Mouse (Mus musculus): Measurements from ENCODE around the gene Slco3a1. TPM values are rescaled to one million over a fixed set of nuclear protein-coding genes. Genes with fewer than 3 reads are reported as not detected.

The Slco3a1 gene
- polyA plus RNA-seq, 1 experiment from 2014 or later: 26.9 TPM

DNA sequence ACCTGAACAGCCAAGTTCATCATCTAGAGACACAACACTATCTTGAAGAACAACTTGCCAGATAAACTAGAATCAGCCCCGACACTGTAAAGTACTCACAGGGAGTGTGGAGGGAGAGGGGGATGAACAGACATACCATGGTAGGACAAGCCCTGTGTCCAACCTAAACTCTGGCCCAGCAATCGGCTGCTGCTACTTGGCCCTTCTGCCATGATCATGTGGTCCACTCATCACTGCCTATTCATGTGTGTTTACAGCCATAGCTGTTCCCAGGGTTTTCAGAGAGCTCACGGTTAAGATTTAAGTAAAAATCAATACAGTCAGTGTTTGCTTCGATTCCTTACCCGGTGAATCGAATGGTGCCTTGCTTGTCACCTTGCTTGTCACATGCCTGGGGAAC lies 7.9 kb downstream of the Slco3a1 start:
- 80% methylated on average over 6 of the region's 6 CpGs for WGBS
- peaks cover 32% of the 10 kb centered on the region for H3K4me1 ChIP-seq
- DNase-seq (ENCODE audit: low spot score): peak; percentile 55

DNA sequence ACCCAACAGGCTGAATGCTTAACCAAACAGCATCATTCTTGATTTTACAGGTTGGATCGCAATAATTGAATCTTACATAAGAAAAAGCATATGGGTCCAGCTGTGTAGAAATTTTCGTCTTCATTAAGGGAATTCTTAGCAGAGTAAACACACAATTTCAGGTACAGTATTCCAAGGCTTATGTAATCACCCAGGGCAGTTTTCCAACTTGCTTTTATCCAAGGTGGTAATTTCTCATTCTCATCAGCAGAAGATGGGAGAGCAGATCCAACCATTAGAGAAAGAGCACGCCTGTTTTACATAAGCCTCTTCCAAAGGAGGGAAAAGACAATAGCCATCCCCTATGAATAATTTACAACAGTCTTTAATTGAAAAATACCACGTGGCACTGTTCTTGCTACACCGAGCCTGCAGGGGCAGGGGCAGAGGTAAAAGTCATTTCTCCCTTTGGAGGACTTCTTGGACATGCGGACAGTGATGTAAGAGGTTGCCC lies 9.0 kb downstream of the Slco3a1 start:
- H3K9me3 ChIP-seq: no peaks in the 10 kb centered on the region
- peaks cover 21% of the 10 kb centered on the region for H3K4me1 ChIP-seq
- 85% methylated on average over 6 of the region's 6 CpGs for WGBS
- H3K36me3 ChIP-seq: no peaks in the 10 kb centered on the region
- no peaks in the 10 kb centered on the region for H3K27me3 ChIP-seq (ENCODE audit: insufficient read depth, poor library complexity, severe bottlenecking)
- no peak overlapping the region for H3K4me3 ChIP-seq
- no peak for DNase-seq (ENCODE audit: low spot score)
- no peak overlapping the region for H3K27ac ChIP-seq

More for the DNA sequence above, 7.9 kb downstream of the Slco3a1 start:
- H3K4me3 ChIP-seq: no peak overlapping the region
- H3K36me3 ChIP-seq: no peaks in the 10 kb centered on the region
- no peaks in the 10 kb centered on the region for H3K9me3 ChIP-seq
- no peak overlapping the region for H3K27ac ChIP-seq
- H3K27me3 ChIP-seq (ENCODE audit: insufficient read depth, poor library complexity, severe bottlenecking): peaks cover 4% of the 10 kb centered on the region; the same call in 1 of the 2 replicates

DNA sequence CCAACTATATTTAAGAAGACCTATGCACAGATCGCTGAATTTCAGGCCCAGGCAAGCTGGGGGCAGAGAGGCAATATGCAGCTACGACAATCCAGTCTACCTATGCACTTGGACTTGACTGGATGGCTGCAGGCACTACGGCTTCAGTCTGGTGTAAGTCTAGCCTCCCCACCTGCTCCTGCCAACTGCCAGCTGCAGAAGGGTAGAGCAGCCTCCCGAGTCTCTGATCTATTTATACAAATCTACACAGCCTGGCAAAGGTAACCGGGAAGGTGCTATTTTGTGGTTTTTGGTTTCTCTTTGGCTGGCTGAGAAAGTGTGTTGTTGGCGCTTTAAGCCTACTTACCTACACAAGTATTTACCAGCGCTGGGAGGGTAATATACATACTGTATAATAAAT lies 10.3 kb downstream of the Slco3a1 start:
- Histone ChIP-seq H3K9me3 (no peaks in the 10 kb centered on the region), H3K36me3 (no peaks in the 10 kb centered on the region), H3K27me3 (ENCODE audit: insufficient read depth, poor library complexity, severe bottlenecking) (no peaks in the 10 kb centered on the region), H3K4me1 (peaks cover 14% of the 10 kb centered on the region), H3K27ac (no peak overlapping the region), H3K4me3 (no peak overlapping the region)
- DNase-seq (ENCODE audit: low spot score): no peak
- 82% methylated on average over 7 of the region's 7 CpGs for WGBS

DNA sequence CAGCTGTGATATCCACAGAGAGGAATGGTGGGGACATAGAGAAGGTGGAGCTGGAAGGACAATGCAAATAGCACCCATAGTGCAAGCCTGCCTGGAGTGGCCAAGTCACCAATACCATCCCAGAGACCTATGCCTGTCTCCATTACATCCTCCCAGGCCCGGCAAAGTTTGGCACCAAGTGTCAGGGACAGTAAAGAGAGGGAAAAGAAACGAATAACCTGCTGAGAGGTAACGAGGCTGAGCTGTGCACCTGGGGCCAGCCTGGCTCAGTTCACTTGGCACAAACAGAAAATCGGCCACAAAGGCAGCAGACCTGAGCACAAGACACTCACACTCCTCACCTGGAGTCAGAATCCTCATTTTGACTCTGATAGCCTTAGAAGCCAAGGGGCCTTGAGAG lies 12.6 kb downstream of the Slco3a1 start:
- WGBS: 69% methylated on average over 4 of the region's 4 CpGs
- Histone ChIP-seq H3K4me1 (peaks cover 6% of the 10 kb centered on the region; the same call in 1 of the 2 replicates), H3K27me3 (ENCODE audit: insufficient read depth, poor library complexity, severe bottlenecking) (no peaks in the 10 kb centered on the region), H3K4me3 (no peak overlapping the region), H3K9me3 (no peaks in the 10 kb centered on the region), H3K27ac (no peak overlapping the region), H3K36me3 (no peaks in the 10 kb centered on the region)
- DNase-seq (ENCODE audit: low spot score): no peak

DNA sequence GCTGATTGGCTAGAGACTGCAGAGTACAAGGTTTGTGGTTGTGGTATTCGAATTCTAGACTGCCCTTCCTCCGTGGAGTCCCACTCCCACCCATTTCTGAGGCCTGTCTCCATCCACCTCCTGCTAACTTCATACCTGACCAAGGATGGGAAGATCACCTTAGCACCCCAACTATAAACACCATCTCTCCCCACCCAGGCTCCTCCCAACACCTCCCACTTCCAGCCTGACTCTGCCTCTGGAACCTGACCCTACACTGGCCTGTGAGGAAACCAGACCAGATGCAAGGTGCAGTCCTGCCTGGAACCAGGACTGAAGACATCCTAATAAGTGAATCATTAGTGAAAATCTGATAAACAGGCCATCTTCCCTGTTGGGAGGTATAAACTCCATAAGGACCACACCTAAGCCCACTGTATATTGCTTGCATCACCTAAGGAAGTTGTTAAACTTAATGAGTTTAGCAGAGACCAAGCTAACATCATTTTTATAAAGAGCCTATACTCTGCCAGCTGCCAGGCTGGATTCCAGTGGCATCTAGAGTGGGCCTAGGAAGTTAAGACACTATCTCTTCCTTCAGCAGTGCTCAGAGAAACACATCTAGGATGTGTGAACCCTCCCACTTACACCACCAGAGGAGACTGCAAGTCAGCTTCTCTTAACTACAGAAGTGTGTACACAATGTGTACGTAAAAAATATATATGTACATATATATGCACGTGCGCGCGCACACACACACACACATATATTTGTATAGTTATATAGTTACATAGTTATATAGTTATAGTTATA lies 13.5 kb downstream of the Slco3a1 start:
- H3K27me3 ChIP-seq (ENCODE audit: insufficient read depth, poor library complexity, severe bottlenecking): no peaks in the 10 kb centered on the region
- WGBS: 90% methylated on average over 7 of the region's 7 CpGs
- peaks cover 8% of the 10 kb centered on the region; the same call in 1 of the 2 replicates for H3K4me1 ChIP-seq
- no peaks in the 10 kb centered on the region for H3K36me3 ChIP-seq
- DNase-seq (ENCODE audit: low spot score): no peak
- H3K27ac ChIP-seq: no peak overlapping the region
- H3K9me3 ChIP-seq: no peaks in the 10 kb centered on the region
- no peak overlapping the region for H3K4me3 ChIP-seq

DNA sequence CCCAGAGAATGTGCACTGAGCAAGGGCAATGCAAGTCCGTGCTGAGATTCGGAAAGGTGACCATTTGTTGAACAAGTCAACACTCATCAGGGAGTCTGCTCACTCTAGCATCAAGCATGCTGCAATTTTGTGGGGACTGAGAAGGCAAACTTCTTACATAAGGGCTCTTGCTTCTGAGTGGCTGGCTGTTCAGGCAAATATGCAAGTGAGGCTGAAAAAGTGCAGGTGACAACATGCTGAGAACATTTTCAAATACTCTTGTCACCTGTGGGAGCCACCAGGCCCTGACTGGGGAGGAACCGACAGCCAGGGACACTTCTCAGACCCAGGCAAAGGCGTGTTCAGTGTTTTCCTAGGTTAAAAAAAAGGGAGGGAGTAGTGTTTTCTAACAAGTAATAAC lies 18.4 kb downstream of the Slco3a1 start:
- Histone ChIP-seq H3K9me3 (no peaks in the 10 kb centered on the region), H3K36me3 (no peaks in the 10 kb centered on the region), H3K27me3 (ENCODE audit: insufficient read depth, poor library complexity, severe bottlenecking) (no peaks in the 10 kb centered on the region), H3K27ac (no peak overlapping the region), H3K4me3 (no peak overlapping the region), H3K4me1 (peaks cover 27% of the 10 kb centered on the region)
- WGBS: 66% methylated on average over 4 of the region's 4 CpGs
- DNase-seq (ENCODE audit: low spot score): no peak

DNA sequence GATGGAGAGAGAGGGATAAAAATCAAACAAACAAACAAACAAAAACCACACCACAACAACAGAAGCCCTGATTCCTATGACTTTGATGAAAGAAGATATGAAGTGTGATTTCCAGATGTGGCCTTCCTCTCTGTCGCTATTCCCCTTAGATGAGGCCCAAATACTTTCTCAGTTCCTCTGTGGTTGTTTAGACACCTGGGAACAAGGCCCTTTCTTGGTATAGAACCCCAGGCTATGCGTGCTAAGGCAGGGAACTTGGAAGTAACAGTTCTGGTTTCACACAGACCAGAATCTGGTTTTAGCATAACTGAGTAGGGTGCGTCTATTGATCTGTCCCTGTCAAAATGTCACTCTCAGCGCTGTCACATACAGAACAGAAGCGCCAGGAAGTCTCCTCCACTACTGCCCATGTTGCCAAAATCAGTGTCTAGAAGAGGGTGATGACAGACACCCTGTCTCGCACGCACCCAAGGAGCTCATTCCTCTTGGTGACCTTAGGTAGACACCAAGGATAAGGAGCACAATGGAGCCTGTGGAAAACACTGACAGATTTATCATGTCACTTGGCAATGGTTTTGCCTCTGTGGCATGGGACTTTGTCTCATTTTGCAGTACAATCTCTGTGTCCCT lies 23.0 kb downstream of the Slco3a1 start:
- DNase-seq (ENCODE audit: low spot score): no peak
- H3K27ac ChIP-seq: 0 out of 2 replicates have a peak overlapping the region, but pooled peaks have one; percentile 38
- H3K27me3 ChIP-seq (ENCODE audit: insufficient read depth, poor library complexity, severe bottlenecking): no peaks in the 10 kb centered on the region
- H3K36me3 ChIP-seq: no peaks in the 10 kb centered on the region
- 0 out of 2 replicates have a peak overlapping the region, but pooled peaks have one; percentile 5 for H3K4me3 ChIP-seq
- 43% methylated on average over 7 of the region's 7 CpGs for WGBS
- no peaks in the 10 kb centered on the region for H3K9me3 ChIP-seq
- H3K4me1 ChIP-seq: peaks cover 60% of the 10 kb centered on the region

DNA sequence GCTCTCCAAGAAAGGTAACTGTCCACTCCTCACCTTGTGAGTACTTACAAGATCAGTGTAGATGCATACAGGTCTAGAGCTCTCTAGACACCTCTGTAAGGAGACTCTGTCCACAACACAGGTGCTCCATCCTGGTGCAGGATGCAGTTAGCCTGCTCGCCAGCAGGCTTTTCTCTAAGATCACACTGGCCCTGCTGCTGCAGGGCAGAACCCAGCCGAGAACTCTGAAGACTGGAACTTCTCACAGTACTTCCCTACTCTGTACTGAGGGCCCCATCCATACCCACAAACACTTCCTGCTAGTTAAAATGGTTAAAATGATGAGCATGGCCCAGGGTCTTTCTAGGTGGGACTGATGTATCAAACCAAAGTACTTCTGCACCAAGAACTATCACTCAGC lies 24.7 kb downstream of the Slco3a1 start:
- Histone ChIP-seq H3K4me3 (no peak overlapping the region), H3K27me3 (ENCODE audit: insufficient read depth, poor library complexity, severe bottlenecking) (no peaks in the 10 kb centered on the region), H3K36me3 (no peaks in the 10 kb centered on the region), H3K9me3 (no peaks in the 10 kb centered on the region), H3K27ac (no peak overlapping the region; the same call in 1 of the 2 replicates), H3K4me1 (peaks cover 69% of the 10 kb centered on the region)
- no peak for DNase-seq (ENCODE audit: low spot score)
- 71% methylated on average over 2 of the region's 2 CpGs for WGBS

DNA sequence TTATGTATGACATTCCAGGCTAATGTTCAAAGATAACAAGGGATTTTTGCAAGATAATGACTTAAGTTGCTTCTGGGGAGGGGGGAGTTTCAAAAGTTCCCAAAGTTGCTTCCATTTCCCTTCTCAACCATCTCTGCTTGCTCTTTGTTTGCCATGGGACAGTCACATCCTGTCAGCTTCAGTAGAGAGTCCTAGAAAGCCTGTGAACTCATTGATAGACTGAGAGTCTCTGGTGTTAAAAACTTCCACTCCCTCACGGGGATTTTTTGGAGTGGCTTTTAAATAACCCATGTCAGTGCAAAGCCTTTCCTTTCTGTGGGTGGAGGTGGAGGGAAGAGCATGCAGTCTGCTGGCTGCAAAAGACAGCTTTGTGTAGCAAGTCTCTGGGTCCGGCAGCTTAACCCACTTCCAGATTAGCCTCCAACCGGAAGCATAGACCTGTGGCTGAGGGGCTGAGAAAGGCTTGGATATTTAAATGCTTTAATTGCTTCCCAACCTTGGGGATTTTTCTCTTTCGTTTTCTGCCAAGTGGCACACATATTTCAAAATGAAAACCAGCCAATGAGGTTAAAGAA lies 25.3 kb downstream of the Slco3a1 start:
- DNase-seq (ENCODE audit: low spot score): no peak
- Histone ChIP-seq H3K4me1 (peaks cover 70% of the 10 kb centered on the region), H3K27ac (peak overlapping the region; percentile 23), H3K36me3 (no peaks in the 10 kb centered on the region), H3K9me3 (no peaks in the 10 kb centered on the region), H3K4me3 (no peak overlapping the region), H3K27me3 (ENCODE audit: insufficient read depth, poor library complexity, severe bottlenecking) (no peaks in the 10 kb centered on the region)
- WGBS: 30% methylated on average over 4 of the region's 4 CpGs

DNA sequence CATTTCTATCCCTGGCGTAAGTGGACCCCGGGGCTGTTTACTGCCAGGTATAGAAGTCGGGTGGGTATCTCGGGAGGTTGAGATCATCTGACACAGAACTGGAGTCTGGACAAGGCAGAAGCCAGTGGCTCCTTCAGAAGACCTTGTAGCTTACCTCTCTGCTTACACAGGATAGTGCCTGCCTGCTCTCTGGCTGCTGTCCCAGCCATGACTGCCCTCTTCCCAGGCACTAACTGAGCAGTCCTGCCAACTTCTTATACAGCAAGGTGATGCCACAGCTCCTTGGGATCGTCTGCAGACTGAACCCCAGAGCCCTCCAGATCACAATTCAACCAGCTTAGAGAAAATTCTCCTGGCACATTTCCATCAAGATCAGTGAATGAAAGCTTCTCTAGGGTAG lies 26.4 kb downstream of the Slco3a1 start:
- H3K27ac ChIP-seq: peak overlapping the region; percentile 49; the same call in 1 of the 2 replicates
- H3K9me3 ChIP-seq: no peaks in the 10 kb centered on the region
- peaks cover 78% of the 10 kb centered on the region for H3K4me1 ChIP-seq
- no peaks in the 10 kb centered on the region for H3K36me3 ChIP-seq
- DNase-seq (ENCODE audit: low spot score): no peak
- H3K4me3 ChIP-seq: no peak overlapping the region
- H3K27me3 ChIP-seq (ENCODE audit: insufficient read depth, poor library complexity, severe bottlenecking): no peaks in the 10 kb centered on the region
- 79% methylated on average over 5 of the region's 5 CpGs for WGBS

DNA sequence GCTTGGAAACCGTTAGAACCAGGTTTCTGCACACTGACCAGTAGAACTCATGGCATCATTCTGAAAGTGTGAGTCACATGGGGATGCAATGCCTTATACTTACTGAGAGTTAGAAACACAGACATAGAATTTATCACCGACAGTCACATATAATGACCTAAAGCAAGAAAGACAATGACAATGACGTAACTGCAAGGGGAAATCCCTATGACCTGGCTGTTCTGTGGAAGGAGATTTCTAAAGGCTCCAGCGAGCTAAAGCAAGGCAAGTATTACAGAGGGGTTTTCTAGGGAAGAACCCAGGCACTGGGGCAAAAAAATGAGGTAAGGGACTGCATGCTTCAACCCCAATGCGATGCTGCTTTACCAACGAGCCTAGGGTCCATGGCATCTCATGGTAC lies 26.9 kb downstream of the Slco3a1 start:
- WGBS: 80% methylated on average over 6 of the region's 6 CpGs
- H3K4me3 ChIP-seq: no peak overlapping the region
- H3K27me3 ChIP-seq (ENCODE audit: insufficient read depth, poor library complexity, severe bottlenecking): no peaks in the 10 kb centered on the region
- DNase-seq (ENCODE audit: low spot score): no peak
- no peaks in the 10 kb centered on the region for H3K36me3 ChIP-seq
- peaks cover 82% of the 10 kb centered on the region for H3K4me1 ChIP-seq
- no peaks in the 10 kb centered on the region for H3K9me3 ChIP-seq
- H3K27ac ChIP-seq: no peak overlapping the region; the same call in 1 of the 2 replicates

DNA sequence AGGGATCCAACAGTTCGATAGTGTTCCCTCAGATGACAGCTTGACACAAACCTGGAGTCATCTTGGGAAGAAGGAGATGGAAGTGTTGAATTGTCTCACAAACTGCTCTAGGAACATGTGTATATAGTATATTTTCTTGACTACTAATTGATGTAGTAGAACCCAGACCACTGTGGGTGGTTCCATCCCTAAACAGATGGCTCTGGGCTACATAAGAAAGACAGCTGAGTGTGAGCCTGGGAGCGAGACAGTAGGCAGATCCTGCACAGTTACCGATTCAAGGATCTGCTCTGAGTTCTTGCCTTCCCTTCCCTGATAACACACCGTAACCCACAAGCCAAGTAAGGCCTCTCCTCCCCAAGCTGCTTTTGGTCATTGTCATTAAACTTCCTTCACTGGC lies 28.6 kb downstream of the Slco3a1 start:
- Histone ChIP-seq H3K36me3 (no peaks in the 10 kb centered on the region), H3K27me3 (ENCODE audit: insufficient read depth, poor library complexity, severe bottlenecking) (no peaks in the 10 kb centered on the region), H3K9me3 (no peaks in the 10 kb centered on the region), H3K27ac (no peak overlapping the region), H3K4me1 (peaks cover 86% of the 10 kb centered on the region), H3K4me3 (no peak overlapping the region)
- no peak for DNase-seq (ENCODE audit: low spot score)
- 61% methylated on average over 4 of the region's 4 CpGs for WGBS

DNA sequence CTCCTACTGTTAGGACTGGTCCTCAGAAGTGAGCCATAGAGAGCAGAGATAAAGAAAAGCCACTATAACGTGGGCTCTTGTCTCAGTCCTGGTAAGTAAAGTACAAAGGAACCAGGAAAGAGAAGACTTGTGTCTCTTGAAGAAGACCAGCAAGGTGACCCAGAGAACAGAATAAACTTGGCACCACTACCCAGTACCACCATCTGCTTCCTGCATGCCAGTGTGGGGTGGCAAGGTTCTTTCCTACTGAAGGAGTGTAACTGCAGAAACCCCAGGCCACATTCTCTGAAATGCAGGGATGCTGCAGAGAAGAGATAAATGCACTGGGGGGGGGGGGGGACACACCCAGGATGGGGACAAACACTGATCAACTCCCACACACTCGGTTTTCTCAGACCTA lies 29.0 kb downstream of the Slco3a1 start:
- peaks cover 84% of the 10 kb centered on the region for H3K4me1 ChIP-seq
- 46% methylated on average over 2 of the region's 2 CpGs for WGBS
- H3K36me3 ChIP-seq: no peaks in the 10 kb centered on the region

More for the DNA sequence above, 29.0 kb downstream of the Slco3a1 start:
- no peak for DNase-seq (ENCODE audit: low spot score)
- Histone ChIP-seq H3K9me3 (no peaks in the 10 kb centered on the region), H3K27me3 (ENCODE audit: insufficient read depth, poor library complexity, severe bottlenecking) (no peaks in the 10 kb centered on the region), H3K4me3 (no peak overlapping the region), H3K27ac (no peak overlapping the region)

Measured in heart, embryonic 10.5 days (tissue).